Mouse (Mus musculus) G1E (cell line): ENCODE results near the gene Gadd45g.

ENCODE experiments used
- CTCF ChIP-seq: IDR thresholded peaks from 2 replicates; pipeline ENCODE4 v1.5.1; 2012; ENCODE audit warnings: low read depth, low read length, inconsistent platforms, mixed read lengths
- POLR2AphosphoS5 ChIP-seq: IDR thresholded peaks from 2 replicates; pipeline ENCODE4 v1.6.1; 2012; ENCODE audit warnings: low read depth, low read length, inconsistent platforms; ENCODE audit not compliant: insufficient replicate concordance
- TAL1 ChIP-seq: conservative IDR thresholded peaks from 2 replicates; pipeline ENCODE4 v1.6.1; 2012; ENCODE audit warnings: low read depth, low read length, inconsistent platforms, mixed read lengths

- TF ChIP-seq CTCF = peak; percentile 77
- TF ChIP-seq TAL1 = no peak
- TF ChIP-seq POLR2AphosphoS5 = no peak
These were observed 7.0 kb upstream of the Gadd45g start for GRCm38 (mm10) chr13:51839250-51840026.
